Mouse (Mus musculus): ENCODE data around the gene Numbl. TPM values are rescaled to one million over a fixed set of nuclear protein-coding genes. Genes with fewer than 3 reads are reported as not detected.

Gene Numbl
- polyA plus RNA-seq, 1 experiment from 2014 or later = 18.5 TPM

DNA sequence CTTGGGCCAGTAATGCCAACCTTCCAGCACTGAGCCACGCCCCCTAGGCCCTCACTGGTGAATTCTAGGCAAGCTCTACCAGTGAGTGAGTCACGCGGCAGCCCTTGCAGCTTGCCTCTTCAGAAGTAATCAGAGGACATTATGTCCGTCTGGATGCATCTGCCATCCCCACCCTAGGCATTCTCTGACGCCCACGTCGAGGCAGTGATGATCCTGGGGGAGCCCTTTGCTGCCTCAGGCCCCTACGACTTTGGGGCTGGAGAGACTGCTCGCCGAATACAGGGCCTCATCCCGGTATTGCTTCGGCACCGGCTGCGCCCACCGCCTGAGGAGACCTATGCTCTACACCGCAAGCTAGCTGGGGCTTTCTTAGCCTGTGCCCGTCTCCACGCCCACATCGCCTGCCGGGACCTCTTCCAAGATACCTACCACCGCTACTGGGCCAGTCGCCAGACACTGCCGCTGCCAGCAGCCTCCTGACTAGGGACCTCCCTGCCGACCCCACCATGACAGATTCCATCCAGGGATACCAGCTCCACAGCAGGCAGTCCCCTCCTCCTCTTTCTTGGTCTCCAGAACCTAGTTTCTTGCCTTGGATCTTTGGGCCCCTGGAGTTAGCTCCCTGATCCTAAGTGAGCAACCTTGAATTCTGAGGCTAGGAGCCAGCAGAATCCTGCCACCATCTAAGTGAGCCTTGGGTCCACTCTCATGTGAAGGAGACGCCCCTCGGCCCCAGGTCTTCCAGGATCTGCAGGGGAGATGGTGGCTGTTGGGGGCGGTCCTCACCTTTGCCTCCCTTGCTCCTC, 984 bp upstream of the Numbl start:
- 0 out of 2 replicates have a peak, but pooled peaks have one; percentile 1 for ATAC-seq (replicated peaks; ENCODE audit: low FRiP score)
- 23% methylated on average over 27 of the region's 27 CpGs for WGBS

DNA sequence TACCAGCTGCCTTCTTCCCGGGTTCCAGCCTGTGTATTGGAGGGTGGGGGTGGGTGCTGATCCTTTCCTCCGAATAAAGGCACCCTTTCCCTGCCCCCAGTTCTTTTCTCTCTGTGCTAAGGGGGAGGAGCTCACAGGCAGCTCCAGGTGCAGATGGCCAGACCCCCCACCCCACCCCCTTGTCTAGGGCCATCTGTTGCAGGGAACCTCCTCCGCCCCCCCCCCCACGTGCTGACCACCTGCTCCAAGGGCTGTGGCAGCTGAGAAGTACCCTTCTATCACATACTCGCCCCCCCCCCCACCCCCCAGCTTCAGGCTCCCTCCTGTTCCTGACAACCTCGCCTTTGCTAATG, 405 bp upstream of the Numbl start:
- Histone ChIP-seq H3K36me3 (peaks cover 17% of the 10 kb centered on the region), H3K27ac (0 out of 2 replicates have a peak overlapping the region, but pooled peaks have one; percentile 56), H3K4me2 (peak overlapping the region; percentile 92), H3K9ac (no peak overlapping the region; the same call in 1 of the 2 replicates), H3K27me3 (no peaks in the 10 kb centered on the region), H3K9me3 (replicated peaks) (no peaks in the 10 kb centered on the region), H3K4me1 (peaks cover 39% of the 10 kb centered on the region), H3K4me3 (replicated peaks) (peak overlapping the region; percentile 84)
- WGBS = 9% methylated on average over 5 of the region's 6 CpGs
- 0 out of 2 replicates have a peak, but pooled peaks have one; percentile 1 for ATAC-seq (replicated peaks; ENCODE audit: low FRiP score)

More for the DNA sequence above, 984 bp upstream of the Numbl start:
- Histone ChIP-seq H3K36me3 (peaks cover 12% of the 10 kb centered on the region; the same call in 1 of the 2 replicates), H3K4me1 (peaks cover 39% of the 10 kb centered on the region), H3K27me3 (no peaks in the 10 kb centered on the region), H3K9ac (no peak overlapping the region), H3K27ac (peak overlapping the region; percentile 56; the same call in 1 of the 2 replicates), H3K9me3 (replicated peaks) (no peaks in the 10 kb centered on the region), H3K4me2 (peak overlapping the region; percentile 92), H3K4me3 (replicated peaks) (peak overlapping the region; percentile 84; the same call in 1 of the 2 replicates)

DNA sequence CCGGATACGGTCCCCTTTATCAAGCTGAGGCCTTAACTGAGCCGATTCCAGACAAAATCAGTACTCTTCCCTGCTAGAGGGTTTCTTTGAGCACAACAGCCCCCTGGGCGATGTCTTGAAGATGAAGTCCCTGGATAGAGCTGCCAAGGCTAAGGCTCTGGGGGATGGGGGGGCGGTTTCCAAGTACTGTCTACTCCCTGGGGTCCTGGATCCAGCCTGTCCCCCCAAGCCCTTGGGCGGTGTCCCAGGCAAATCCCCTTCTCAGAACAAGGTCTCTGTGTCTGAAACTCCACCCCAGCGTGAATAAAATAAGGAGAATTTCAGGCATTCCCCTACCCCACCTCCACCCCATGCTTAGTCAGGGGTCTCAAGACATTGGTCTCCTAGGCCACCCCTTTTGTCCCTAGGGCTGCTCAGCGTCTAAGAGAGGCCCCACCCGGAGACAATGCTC, 1.1 kb downstream of the Numbl start:
- H3K27me3 ChIP-seq = no peaks in the 10 kb centered on the region
- 0 out of 2 replicates have a peak, but pooled peaks have one; percentile 7 for ATAC-seq (replicated peaks; ENCODE audit: low FRiP score)
- 7% methylated on average over 9 of the region's 9 CpGs for WGBS

DNA sequence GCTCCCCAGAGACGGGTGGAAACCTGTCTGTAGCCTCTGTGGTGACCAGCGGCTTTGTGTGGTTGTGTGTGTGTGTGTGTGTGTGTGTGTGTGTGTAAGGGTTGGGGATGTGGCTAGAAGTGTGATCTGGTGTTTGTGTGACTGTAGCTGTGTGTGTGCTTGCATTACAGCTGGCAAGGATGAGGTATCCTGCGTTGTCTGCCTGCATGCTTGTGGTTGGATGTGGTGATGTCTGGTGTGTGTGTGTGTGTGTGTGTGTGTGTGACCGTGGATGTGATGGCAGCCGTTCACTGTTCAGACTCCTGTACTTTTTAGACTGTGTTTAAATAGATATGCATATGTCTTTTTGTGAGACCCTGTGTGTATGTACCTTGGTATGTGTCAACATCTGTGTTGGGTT, 1.5 kb downstream of the Numbl start:
- Histone ChIP-seq H3K27me3 (no peaks in the 10 kb centered on the region), H3K4me3 (replicated peaks) (peak overlapping the region; percentile 84), H3K4me2 (peak overlapping the region; percentile 92), H3K4me1 (peaks cover 39% of the 10 kb centered on the region), H3K27ac (0 out of 2 replicates have a peak overlapping the region, but pooled peaks have one; percentile 67), H3K9ac (peak overlapping the region; percentile 79), H3K36me3 (peaks cover 26% of the 10 kb centered on the region), H3K9me3 (replicated peaks) (no peaks in the 10 kb centered on the region)
- 40% methylated on average over 5 of the region's 5 CpGs for WGBS
- ATAC-seq (replicated peaks; ENCODE audit: low FRiP score) = 0 out of 2 replicates have a peak, but pooled peaks have one; percentile 0

More for the DNA sequence above, 1.1 kb downstream of the Numbl start:
- H3K4me2 ChIP-seq = peak overlapping the region; percentile 92
- H3K9ac ChIP-seq = peak overlapping the region; percentile 79
- H3K27ac ChIP-seq = peak overlapping the region; percentile 67
- no peaks in the 10 kb centered on the region for H3K9me3 ChIP-seq (replicated peaks)
- H3K36me3 ChIP-seq = peaks cover 23% of the 10 kb centered on the region
- H3K4me1 ChIP-seq = peaks cover 39% of the 10 kb centered on the region
- peak overlapping the region; percentile 84 for H3K4me3 ChIP-seq (replicated peaks)

DNA sequence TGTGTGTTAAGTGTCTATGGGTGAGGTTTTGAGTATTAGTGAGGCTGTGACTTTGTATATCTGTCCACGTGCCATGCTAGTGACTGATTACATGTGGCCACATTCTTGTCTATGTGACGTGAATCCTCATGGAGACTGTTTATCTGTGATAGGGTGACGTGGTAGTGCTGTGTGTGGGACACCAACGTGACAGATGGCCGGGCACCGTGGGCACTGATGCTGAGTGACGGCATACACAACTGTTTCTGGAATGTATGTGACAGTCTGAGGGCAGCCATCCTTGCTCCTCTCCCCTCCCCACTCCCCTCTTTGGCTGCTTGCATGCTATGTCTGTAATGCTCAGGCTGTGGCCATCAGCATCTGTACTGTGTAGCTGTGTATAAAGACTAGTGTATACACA, 2.6 kb downstream of the Numbl start:
- H3K9me3 ChIP-seq (replicated peaks) = no peaks in the 10 kb centered on the region
- H3K4me2 ChIP-seq = no peak overlapping the region
- no peak for ATAC-seq (replicated peaks; ENCODE audit: low FRiP score)
- H3K27me3 ChIP-seq = no peaks in the 10 kb centered on the region
- no peak overlapping the region for H3K9ac ChIP-seq
- 73% methylated on average over 7 of the region's 7 CpGs for WGBS
- peaks cover 39% of the 10 kb centered on the region for H3K4me1 ChIP-seq
- H3K4me3 ChIP-seq (replicated peaks) = no peak overlapping the region
- peaks cover 32% of the 10 kb centered on the region for H3K36me3 ChIP-seq
- H3K27ac ChIP-seq = no peak overlapping the region

DNA sequence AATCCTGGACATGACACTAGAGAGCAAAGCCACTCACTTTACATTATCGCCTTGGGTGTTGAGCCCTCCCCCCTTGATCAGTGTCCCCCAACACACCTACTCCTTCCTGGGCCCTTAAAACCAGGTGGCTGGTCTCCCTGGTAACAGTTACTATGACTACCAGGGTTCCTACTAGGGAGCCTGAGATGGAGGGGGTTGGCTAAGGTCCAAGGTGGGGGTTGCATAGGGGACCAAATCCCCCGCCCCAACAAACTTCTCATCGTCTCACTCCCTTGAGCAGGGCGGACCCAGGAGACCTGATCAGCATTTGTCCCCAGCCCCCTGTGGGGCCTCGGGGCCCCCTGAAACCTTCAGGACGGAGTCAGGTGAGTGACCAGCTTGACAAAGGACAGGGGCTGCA, 3.7 kb downstream of the Numbl start:
- H3K4me1 ChIP-seq = peaks cover 37% of the 10 kb centered on the region
- H3K9me3 ChIP-seq (replicated peaks) = no peaks in the 10 kb centered on the region
- no peak for ATAC-seq (replicated peaks; ENCODE audit: low FRiP score)
- no peak overlapping the region for H3K27ac ChIP-seq
- whole genome bisulfite sequencing = 75% methylated on average over 6 of the region's 6 CpGs
- H3K9ac ChIP-seq = no peak overlapping the region
- H3K4me3 ChIP-seq (replicated peaks) = no peak overlapping the region
- peaks cover 40% of the 10 kb centered on the region for H3K36me3 ChIP-seq
- no peak overlapping the region for H3K4me2 ChIP-seq
- H3K27me3 ChIP-seq = no peaks in the 10 kb centered on the region

DNA sequence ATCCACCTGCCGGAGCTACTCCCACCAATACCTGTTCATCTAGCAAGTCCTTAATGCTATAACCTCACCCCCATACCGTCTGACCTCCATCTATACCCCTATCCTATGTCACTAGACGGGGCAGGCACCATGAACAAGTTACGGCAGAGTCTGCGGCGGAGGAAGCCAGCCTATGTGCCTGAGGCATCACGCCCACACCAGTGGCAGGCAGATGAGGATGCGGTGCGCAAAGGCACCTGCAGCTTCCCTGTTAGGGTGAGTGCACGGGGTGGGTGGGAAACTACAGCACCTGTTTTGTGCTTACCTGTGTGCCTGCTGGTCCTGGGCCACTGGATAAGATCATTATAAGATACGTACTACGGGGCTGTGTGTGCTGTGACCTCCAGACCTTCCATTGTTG, 6.5 kb downstream of the Numbl start:
- no peak overlapping the region for H3K4me2 ChIP-seq
- H3K36me3 ChIP-seq = peaks cover 65% of the 10 kb centered on the region
- no peak for ATAC-seq (replicated peaks; ENCODE audit: low FRiP score)
- H3K9me3 ChIP-seq (replicated peaks) = no peaks in the 10 kb centered on the region
- H3K27ac ChIP-seq = no peak overlapping the region
- WGBS = 90% methylated on average over 12 of the region's 12 CpGs
- peaks cover 16% of the 10 kb centered on the region for H3K4me1 ChIP-seq
- H3K27me3 ChIP-seq = no peaks in the 10 kb centered on the region
- no peak overlapping the region for H3K9ac ChIP-seq
- no peak overlapping the region for H3K4me3 ChIP-seq (replicated peaks)

DNA sequence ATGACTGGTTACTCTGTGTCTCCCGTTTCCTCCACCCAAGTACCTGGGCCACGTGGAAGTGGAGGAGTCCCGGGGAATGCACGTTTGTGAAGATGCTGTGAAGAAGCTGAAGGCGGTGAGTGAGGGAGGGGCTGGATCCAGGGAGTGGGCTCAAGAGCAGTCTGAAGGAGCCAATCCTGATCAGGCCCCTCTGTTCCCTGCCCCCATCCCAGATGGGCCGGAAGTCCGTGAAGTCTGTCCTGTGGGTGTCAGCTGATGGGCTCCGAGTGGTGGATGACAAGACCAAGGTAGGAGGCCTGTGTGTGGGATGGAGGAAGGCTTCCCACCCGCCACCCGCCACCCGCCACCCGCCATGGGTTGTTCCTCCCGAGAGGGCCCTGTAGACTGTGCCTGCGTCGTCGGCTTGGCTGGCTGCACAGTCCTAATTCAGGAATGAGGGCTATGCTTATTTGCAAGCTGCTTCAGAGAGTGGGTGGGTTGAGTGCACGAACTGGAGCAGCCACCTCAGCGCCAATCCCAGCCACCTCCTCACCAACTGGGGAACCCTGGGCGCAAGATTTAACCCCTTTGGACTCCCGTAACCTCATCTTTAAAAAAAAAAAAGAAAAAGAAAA, 8.4 kb downstream of the Numbl start:
- no peak overlapping the region for H3K4me3 ChIP-seq (replicated peaks)
- H3K4me2 ChIP-seq = no peak overlapping the region
- 73% methylated on average over 20 of the region's 20 CpGs for WGBS
- H3K9ac ChIP-seq = no peak overlapping the region
- peak; percentile 23; the same call in 1 of the 2 replicates for ATAC-seq (replicated peaks; ENCODE audit: low FRiP score)
- no peaks in the 10 kb centered on the region for H3K27me3 ChIP-seq
- H3K9me3 ChIP-seq (replicated peaks) = no peaks in the 10 kb centered on the region
- peaks cover 82% of the 10 kb centered on the region for H3K36me3 ChIP-seq
- H3K27ac ChIP-seq = no peak overlapping the region
- 0 out of 2 replicates have a peak, but pooled peaks cover 4% of the 10 kb centered on the region for H3K4me1 ChIP-seq

DNA sequence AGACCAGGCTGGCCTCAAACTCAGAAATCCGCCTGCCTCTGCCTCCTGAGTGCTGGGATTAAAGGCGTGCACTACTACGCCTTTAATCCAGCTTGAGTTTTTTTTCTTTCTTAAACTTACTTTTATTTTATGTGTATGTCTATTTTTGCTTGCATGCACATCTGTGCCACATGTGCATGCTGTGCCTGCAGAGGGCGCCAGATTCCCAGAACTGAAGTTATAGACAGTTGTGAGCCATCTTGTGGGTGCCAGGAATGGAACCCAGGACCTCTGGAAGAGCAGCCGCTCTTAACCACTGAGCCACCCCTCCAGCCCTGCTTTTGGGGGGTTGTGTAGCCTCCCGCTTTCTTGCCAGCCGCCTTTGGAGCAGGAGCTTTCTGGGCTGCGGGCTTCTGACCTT, 13.2 kb downstream of the Numbl start:
- Histone ChIP-seq H3K9me3 (replicated peaks) (no peaks in the 10 kb centered on the region), H3K4me3 (replicated peaks) (no peak overlapping the region)
- WGBS = 88% methylated on average over 8 of the region's 8 CpGs

DNA sequence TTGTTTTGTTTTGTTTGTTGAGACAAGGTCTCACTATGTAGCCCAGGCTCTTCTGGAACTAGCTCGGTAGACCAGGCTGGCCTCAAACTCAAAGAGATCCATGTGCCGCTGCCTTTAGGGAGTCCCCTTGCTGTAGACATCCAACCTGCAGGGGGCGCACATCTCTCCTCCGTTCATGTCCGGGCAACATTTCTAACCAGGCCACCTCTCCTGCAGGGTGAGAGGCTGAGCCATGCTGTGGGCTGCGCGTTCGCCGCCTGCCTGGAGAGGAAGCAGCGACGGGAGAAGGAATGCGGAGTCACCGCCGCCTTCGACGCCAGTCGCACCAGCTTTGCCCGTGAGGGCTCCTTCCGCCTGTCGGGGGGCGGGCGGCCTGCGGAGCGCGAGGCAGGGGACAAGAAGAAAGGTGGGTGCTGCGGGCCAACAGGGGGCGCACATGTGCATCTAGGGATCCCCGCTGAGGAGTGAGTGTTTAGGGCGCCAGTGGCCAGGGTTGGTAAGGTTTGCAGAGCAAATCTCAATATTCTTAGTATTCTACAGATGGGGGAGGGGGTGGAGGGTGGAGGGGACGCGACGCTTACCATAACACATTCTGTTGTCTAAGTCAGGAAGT, 15.6 kb downstream of the Numbl start:
- H3K27ac ChIP-seq = no peak overlapping the region
- no peak overlapping the region for H3K9ac ChIP-seq
- no peaks in the 10 kb centered on the region for H3K9me3 ChIP-seq (replicated peaks)
- H3K4me2 ChIP-seq = peak overlapping the region; percentile 36; the same call in 1 of the 2 replicates
- H3K4me1 ChIP-seq = no peaks in the 10 kb centered on the region
- H3K27me3 ChIP-seq = no peaks in the 10 kb centered on the region
- 56% methylated on average over 32 of the region's 32 CpGs for WGBS
- no peak for ATAC-seq (replicated peaks; ENCODE audit: low FRiP score)
- no peak overlapping the region for H3K4me3 ChIP-seq (replicated peaks)
- peaks cover 88% of the 10 kb centered on the region for H3K36me3 ChIP-seq

More for the DNA sequence above, 13.2 kb downstream of the Numbl start:
- no peak for ATAC-seq (replicated peaks; ENCODE audit: low FRiP score)
- H3K27me3 ChIP-seq = no peaks in the 10 kb centered on the region
- H3K4me1 ChIP-seq = no peaks in the 10 kb centered on the region
- no peak overlapping the region for H3K9ac ChIP-seq
- peaks cover 84% of the 10 kb centered on the region for H3K36me3 ChIP-seq
- H3K4me2 ChIP-seq = no peak overlapping the region
- H3K27ac ChIP-seq = no peak overlapping the region

DNA sequence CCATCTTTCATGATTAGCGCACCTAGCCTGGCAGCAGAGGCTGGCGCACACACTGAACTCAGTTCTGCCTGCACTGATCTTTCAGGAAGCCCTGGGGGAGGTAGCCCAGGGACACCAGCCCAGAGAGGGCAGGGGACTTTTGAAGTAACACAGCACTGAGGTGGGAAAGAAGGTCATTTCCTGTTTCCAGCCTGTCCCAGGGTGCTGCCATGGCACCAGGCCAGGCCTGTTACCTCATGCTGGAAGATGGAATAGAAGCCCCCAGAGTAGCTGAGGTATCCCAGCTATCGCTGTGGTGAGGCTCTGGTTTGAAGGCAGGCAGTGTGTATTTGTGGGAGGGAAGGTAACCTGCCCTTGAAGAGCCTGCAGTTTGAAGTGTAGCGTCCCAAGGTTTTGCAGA, 16.7 kb downstream of the Numbl start:
- 84% methylated on average over 4 of the region's 4 CpGs for WGBS
- no peak overlapping the region for H3K4me2 ChIP-seq
- no peak overlapping the region for H3K9ac ChIP-seq
- H3K36me3 ChIP-seq = peaks cover 87% of the 10 kb centered on the region
- no peaks in the 10 kb centered on the region for H3K4me1 ChIP-seq
- no peak overlapping the region for H3K27ac ChIP-seq
- no peaks in the 10 kb centered on the region for H3K9me3 ChIP-seq (replicated peaks)
- H3K27me3 ChIP-seq = no peaks in the 10 kb centered on the region
- no peak overlapping the region for H3K4me3 ChIP-seq (replicated peaks)
- no peak for ATAC-seq (replicated peaks; ENCODE audit: low FRiP score)

DNA sequence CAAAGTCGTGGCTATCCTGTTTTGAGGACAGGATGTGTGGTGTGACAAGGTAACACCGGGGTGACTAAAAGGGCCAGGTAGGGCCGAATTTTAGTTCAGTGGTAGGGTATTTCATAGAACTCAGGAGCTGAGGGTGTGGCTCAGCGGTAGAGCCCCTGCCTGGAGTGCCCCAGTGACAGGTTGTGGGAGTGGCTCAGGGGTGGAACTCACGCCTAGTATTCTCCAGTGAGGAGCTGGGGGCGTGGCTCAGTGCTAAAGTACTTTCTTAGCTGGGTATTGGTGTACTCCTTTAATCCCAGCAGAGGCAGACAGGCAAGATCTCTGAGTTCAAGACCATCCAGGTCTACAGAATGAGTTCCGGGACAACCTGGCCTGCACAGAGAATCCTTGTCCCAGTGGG, 17.8 kb downstream of the Numbl start:
- H3K9me3 ChIP-seq (replicated peaks) = no peaks in the 10 kb centered on the region
- no peak overlapping the region for H3K4me2 ChIP-seq
- no peak overlapping the region for H3K9ac ChIP-seq
- peak; percentile 47; the same call in 1 of the 2 replicates for ATAC-seq (replicated peaks; ENCODE audit: low FRiP score)
- H3K4me1 ChIP-seq = peaks cover 7% of the 10 kb centered on the region; the same call in 1 of the 2 replicates
- WGBS = 64% methylated on average over 7 of the region's 7 CpGs
- peaks cover 86% of the 10 kb centered on the region for H3K36me3 ChIP-seq
- H3K27me3 ChIP-seq = no peaks in the 10 kb centered on the region
- no peak overlapping the region for H3K4me3 ChIP-seq (replicated peaks)
- no peak overlapping the region for H3K27ac ChIP-seq

Data from kidney, embryonic 15.5 days (tissue).